Mouse (Mus musculus) megakaryocyte, embryonic 14.5 days (primary cell): Measurements from ENCODE around the gene Ptprn2.

ENCODE experiments used
- FLI1 ChIP-seq: IDR thresholded peaks from 2 replicates; pipeline ENCODE4 v1.6.1; 2012; ENCODE audit warnings: low read length, inconsistent platforms, mixed read lengths
- GATA1 ChIP-seq: IDR thresholded peaks from 3 replicates; pipeline ENCODE4 v1.6.1; 2012; ENCODE audit warnings: mixed read lengths, low read length, inconsistent platforms, borderline replicate concordance

- TF ChIP-seq GATA1 (no peak), FLI1 (no peak)
Measured at GRCm38 (mm10) chr12:117282659-117283058, 797.1 kb downstream of the Ptprn2 start.
